Mouse (Mus musculus): ENCODE measurements around the gene Ndufaf2. TPM values are rescaled to one million over a fixed set of nuclear protein-coding genes. Genes with fewer than 3 reads are reported as not detected.

The Ndufaf2 gene
- 44.7 and 54.2 TPM in 2 replicates for polyA plus RNA-seq (2015; fragmentation: Nextera tagmentation; extraction: Ambion mirVana)

GRCm38 (mm10) chr13:108158465-108159240, at the start of gene Ndufaf2, which contains the start of gene Ercc8:
TSS of gene Ndufaf2 (minus strand) at chr13:108158623.
TSS of gene Ercc8 (plus strand) at chr13:108158731.
- DNase-seq (peak; percentile 90), ATAC-seq (ENCODE audit: low read depth) (peak; percentile 96)
- Histone ChIP-seq H3K4me1 (replicated peaks) (peaks cover 16% of the 10 kb centered on the region), H3K9me3 (replicated peaks) (no peaks in the 10 kb centered on the region), H3K27ac (no peak within 1 kb of the TSS), H3K9ac (peak within 1 kb of the TSS; percentile 73), H3K4me2 (peak within 1 kb of the TSS; percentile 78), H3K4me3 (replicated peaks) (peak within 1 kb of the TSS; percentile 82), H3K27me3 (no peaks in the 10 kb centered on the region), H3K36me3 (peaks cover 16% of the 10 kb centered on the region)
- WGBS (ENCODE audit: insufficient replicate concordance), result under 1% methylated on average over 47 of the region's 47 CpGs

DNA sequence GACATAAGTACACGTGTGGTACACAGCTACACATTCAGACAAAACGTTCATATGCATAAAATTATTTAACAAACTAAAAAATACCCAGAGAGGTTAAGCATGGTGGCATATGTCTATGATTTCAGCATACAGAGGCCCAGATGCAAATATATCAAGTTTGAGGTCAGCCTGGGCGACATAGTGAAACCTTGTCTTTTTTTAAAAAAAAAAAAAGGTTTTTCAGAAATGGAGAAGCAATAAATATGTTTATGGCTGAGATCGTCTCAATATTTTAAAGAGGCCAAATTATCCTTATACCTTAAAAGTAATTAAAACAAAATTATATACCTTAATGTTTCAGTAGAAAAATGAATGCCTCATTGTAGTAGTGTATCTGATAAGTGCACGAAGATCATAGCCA, 49.7 kb upstream of the Ndufaf2 start:
- ATAC-seq (ENCODE audit: low read depth), result no peak
- Histone ChIP-seq H3K36me3 (no peaks in the 10 kb centered on the region), H3K9ac (no peak overlapping the region), H3K4me1 (replicated peaks) (peaks cover 9% of the 10 kb centered on the region), H3K27ac (no peak overlapping the region), H3K4me3 (replicated peaks) (no peak overlapping the region), H3K4me2 (no peak overlapping the region), H3K27me3 (peaks cover under 1% of the 10 kb centered on the region; the same call in 1 of the 2 replicates), H3K9me3 (replicated peaks) (no peaks in the 10 kb centered on the region)
- DNase-seq, result no peak
- WGBS (ENCODE audit: insufficient replicate concordance), result 48% methylated on average over 5 of the region's 5 CpGs

DNA sequence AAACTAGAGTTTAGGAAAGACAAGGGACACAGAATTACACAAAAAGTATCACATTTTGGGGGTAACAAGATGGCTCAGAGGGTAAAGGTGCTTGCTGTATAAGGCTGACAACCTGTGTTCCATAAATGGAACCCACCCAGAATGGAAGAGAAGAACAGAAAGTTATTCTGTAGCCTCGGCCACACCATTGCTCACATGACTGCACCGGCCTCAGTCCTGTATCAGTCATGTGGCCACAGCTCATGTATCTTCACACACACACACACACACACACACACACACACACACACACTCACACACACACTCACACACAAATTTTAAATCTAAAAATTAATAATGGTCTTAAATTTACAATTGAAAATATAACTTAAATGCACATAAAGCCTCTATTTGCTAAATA, 49.0 kb upstream of the Ndufaf2 start:
- Histone ChIP-seq H3K27ac (no peak overlapping the region), H3K36me3 (no peaks in the 10 kb centered on the region), H3K4me3 (replicated peaks) (no peak overlapping the region), H3K9ac (no peak overlapping the region), H3K27me3 (no peaks in the 10 kb centered on the region), H3K4me2 (no peak overlapping the region), H3K9me3 (replicated peaks) (no peaks in the 10 kb centered on the region), H3K4me1 (replicated peaks) (peaks cover 7% of the 10 kb centered on the region)
- ATAC-seq (ENCODE audit: low read depth), result no peak
- DNase-seq, result no peak
- 70% methylated on average over 2 of the region's 2 CpGs for WGBS (ENCODE audit: insufficient replicate concordance)

- Histone ChIP-seq H3K9ac (no peak overlapping the region), H3K27ac (no peak overlapping the region), H3K9me3 (replicated peaks) (no peaks in the 10 kb centered on the region), H3K4me1 (replicated peaks) (no peaks in the 10 kb centered on the region), H3K36me3 (no peaks in the 10 kb centered on the region), H3K4me3 (replicated peaks) (no peak overlapping the region), H3K27me3 (no peaks in the 10 kb centered on the region), H3K4me2 (no peak overlapping the region)
- 70% methylated on average over 3 of the region's 3 CpGs for WGBS (ENCODE audit: insufficient replicate concordance)
- DNase-seq (no peak), ATAC-seq (ENCODE audit: low read depth) (no peak)
These were observed 46.4 kb upstream of the Ndufaf2 start for GRCm38 (mm10) chr13:108204857-108205256.

DNA sequence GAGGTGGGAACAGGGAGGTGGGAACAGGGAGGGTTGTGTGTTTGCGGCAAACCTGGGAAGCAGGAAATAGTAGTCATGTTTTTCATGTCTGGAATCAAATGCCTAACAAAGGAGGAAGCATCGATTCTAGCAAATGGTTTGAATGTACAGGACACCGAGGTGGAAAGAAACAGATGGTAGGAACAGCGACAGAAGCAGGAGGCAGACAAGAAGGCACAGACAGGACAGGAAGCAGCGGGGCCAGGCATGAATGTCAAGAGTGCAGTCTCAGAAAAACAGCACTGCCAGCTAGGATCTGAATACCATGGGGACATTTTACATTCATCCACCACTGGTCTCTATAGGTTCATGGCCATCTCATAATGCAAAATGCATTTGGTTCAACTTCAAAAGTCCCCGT, 37.1 kb upstream of the Ndufaf2 start:
- Histone ChIP-seq H3K9me3 (replicated peaks) (no peaks in the 10 kb centered on the region), H3K4me1 (replicated peaks) (no peaks in the 10 kb centered on the region), H3K27me3 (no peaks in the 10 kb centered on the region), H3K27ac (no peak overlapping the region), H3K9ac (no peak overlapping the region), H3K4me3 (replicated peaks) (no peak overlapping the region), H3K4me2 (no peak overlapping the region), H3K36me3 (peaks cover 21% of the 10 kb centered on the region)
- ATAC-seq (ENCODE audit: low read depth) (no peak), DNase-seq (no peak)
- WGBS (ENCODE audit: insufficient replicate concordance), result 81% methylated on average over 6 of the region's 6 CpGs

DNA sequence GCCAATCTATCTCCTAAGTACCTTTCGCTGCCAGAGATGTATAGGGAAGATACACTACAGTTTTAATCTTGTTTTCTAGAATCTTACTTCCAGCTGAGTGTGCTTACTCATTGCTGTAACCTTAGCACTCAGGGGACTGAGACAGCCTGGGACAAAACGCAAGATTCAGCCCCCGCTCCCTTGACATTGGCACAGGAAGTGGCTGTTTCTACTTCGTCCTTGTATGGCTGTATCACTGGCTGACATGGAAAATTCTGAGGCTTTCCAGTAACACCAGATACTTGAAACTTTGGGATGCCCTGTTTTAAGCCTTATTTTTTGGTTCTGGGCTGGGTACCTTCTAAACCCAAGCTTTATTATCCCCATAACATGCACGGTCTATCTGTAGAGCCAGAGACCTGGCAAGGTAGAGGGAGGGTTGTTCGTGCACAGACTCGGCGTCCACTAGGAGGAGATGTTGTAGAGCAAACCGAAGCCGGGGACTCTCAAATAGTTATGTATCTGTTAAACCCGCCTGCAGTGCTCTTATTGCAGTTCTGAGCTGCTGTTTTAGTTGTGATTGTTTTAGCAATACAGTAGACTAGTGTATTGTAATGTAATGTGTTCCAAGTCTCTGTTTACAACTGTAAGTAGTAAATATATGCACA, 32.8 kb upstream of the Ndufaf2 start:
- no peak overlapping the region for H3K9ac ChIP-seq
- H3K27ac ChIP-seq, result no peak overlapping the region
- no peaks in the 10 kb centered on the region for H3K27me3 ChIP-seq
- H3K36me3 ChIP-seq, result peaks cover 40% of the 10 kb centered on the region
- no peak overlapping the region for H3K4me3 ChIP-seq (replicated peaks)
- ATAC-seq (ENCODE audit: low read depth), result no peak
- H3K4me1 ChIP-seq (replicated peaks), result no peaks in the 10 kb centered on the region
- WGBS (ENCODE audit: insufficient replicate concordance), result 51% methylated on average over 11 of the region's 11 CpGs
- H3K9me3 ChIP-seq (replicated peaks), result no peaks in the 10 kb centered on the region
- no peak overlapping the region for H3K4me2 ChIP-seq
- no peak for DNase-seq

DNA sequence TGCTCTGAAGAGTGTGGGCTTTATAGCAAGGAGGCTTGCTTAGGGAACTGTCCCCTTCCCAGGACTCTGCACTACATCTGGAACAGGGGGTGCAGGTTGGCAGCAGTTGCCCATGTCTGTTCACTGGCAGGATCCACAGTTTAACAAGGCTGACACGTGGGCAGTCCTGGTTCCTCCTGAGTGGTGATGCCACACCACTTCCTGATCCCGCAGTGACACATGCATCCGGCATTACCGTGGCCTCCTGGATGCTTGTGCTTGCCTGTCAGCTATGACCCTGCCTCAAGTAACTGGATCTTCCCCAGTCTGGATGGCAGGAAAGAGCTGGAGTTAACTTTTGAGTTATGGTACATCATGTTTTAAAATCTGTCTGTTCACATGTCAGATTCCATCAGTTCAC, 29.6 kb upstream of the Ndufaf2 start:
- 70% methylated on average over 4 of the region's 4 CpGs for whole genome bisulfite sequencing (ENCODE audit: insufficient replicate concordance)

GRCm38 (mm10) chr13:108185530-108185929, 27.1 kb upstream of the Ndufaf2 start:
- WGBS (ENCODE audit: insufficient replicate concordance), result 78% methylated on average over 3 of the region's 3 CpGs
- H3K27me3 ChIP-seq, result no peaks in the 10 kb centered on the region
- H3K9me3 ChIP-seq (replicated peaks), result no peaks in the 10 kb centered on the region
- no peak for DNase-seq
- no peak overlapping the region for H3K4me2 ChIP-seq
- H3K36me3 ChIP-seq, result peaks cover 63% of the 10 kb centered on the region
- H3K4me1 ChIP-seq (replicated peaks), result no peaks in the 10 kb centered on the region
- no peak overlapping the region for H3K9ac ChIP-seq
- H3K27ac ChIP-seq, result no peak overlapping the region
- no peak overlapping the region for H3K4me3 ChIP-seq (replicated peaks)
- no peak for ATAC-seq (ENCODE audit: low read depth)

More for the DNA sequence above, 29.6 kb upstream of the Ndufaf2 start:
- DNase-seq (no peak), ATAC-seq (ENCODE audit: low read depth) (no peak)
- Histone ChIP-seq H3K36me3 (peaks cover 40% of the 10 kb centered on the region), H3K9me3 (replicated peaks) (no peaks in the 10 kb centered on the region), H3K27me3 (no peaks in the 10 kb centered on the region), H3K9ac (no peak overlapping the region), H3K4me3 (replicated peaks) (no peak overlapping the region), H3K4me2 (no peak overlapping the region), H3K4me1 (replicated peaks) (no peaks in the 10 kb centered on the region), H3K27ac (no peak overlapping the region)

- H3K9me3 ChIP-seq (replicated peaks), result no peaks in the 10 kb centered on the region
- DNase-seq (no peak), ATAC-seq (ENCODE audit: low read depth) (no peak)
- no peak overlapping the region for H3K9ac ChIP-seq
- H3K4me1 ChIP-seq (replicated peaks), result no peaks in the 10 kb centered on the region
- no peaks in the 10 kb centered on the region for H3K27me3 ChIP-seq
- H3K36me3 ChIP-seq, result peaks cover 62% of the 10 kb centered on the region
- H3K27ac ChIP-seq, result no peak overlapping the region
- no peak overlapping the region for H3K4me3 ChIP-seq (replicated peaks)
- no peak overlapping the region for H3K4me2 ChIP-seq
These were observed 26.4 kb upstream of the Ndufaf2 start for GRCm38 (mm10) chr13:108184743-108185255.

DNA sequence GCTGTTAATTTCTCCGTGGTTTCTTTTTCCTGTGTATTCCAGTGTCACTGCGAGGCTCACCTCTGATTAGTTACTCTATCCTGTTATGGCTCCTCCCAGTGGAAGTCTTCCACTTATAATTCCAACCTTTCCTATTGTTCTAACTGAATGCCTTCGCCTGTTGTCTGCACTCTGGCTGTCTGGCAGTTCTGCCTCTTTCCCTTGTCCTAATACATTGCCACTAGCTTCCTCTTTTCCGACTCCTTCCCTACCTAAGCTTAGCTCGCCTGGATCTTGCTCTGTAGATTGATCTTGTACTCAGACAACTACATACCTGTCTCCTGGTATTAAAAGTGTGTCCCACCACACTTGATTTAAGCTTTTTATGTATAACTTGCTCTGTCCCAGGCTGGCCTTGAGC, 22.4 kb upstream of the Ndufaf2 start:
- Histone ChIP-seq H3K4me2 (no peak overlapping the region), H3K27ac (no peak overlapping the region), H3K9ac (no peak overlapping the region), H3K36me3 (peaks cover 67% of the 10 kb centered on the region), H3K4me1 (replicated peaks) (no peaks in the 10 kb centered on the region), H3K27me3 (no peaks in the 10 kb centered on the region), H3K9me3 (replicated peaks) (no peaks in the 10 kb centered on the region), H3K4me3 (replicated peaks) (no peak overlapping the region)
- 51% methylated on average over 5 of the region's 5 CpGs for WGBS (ENCODE audit: insufficient replicate concordance)
- no peak for DNase-seq
- no peak for ATAC-seq (ENCODE audit: low read depth)

GRCm38 (mm10) chr13:108179618-108180017, 21.2 kb upstream of the Ndufaf2 start:
- peaks cover 58% of the 10 kb centered on the region for H3K36me3 ChIP-seq
- no peak overlapping the region for H3K4me2 ChIP-seq
- 57% methylated on average over 8 of the region's 8 CpGs for WGBS (ENCODE audit: insufficient replicate concordance)
- no peak overlapping the region for H3K4me3 ChIP-seq (replicated peaks)
- ATAC-seq (ENCODE audit: low read depth), result no peak
- no peaks in the 10 kb centered on the region for H3K9me3 ChIP-seq (replicated peaks)
- no peak for DNase-seq
- H3K27ac ChIP-seq, result no peak overlapping the region
- no peak overlapping the region for H3K9ac ChIP-seq
- no peaks in the 10 kb centered on the region for H3K27me3 ChIP-seq
- no peaks in the 10 kb centered on the region for H3K4me1 ChIP-seq (replicated peaks)
